Comparison of ENCODE assay signal across 10 mouse cellular contexts in genomic region chr12:55387788-55388465, GRCm38 (mm10). TPM values are rescaled to one million over a fixed set of nuclear protein-coding genes. Genes with fewer than 3 reads are reported as not detected.
DNase-seq lines count a peak whose midpoint lies in the region; ATAC-seq and TF ChIP-seq lines count a peak whose summit lies in the region.
"Had no signal": no experiment of that assay in that cellular context is flagged by ENCODE, and none has a peak within 500 bp of the region (broad histone marks: within the 10 kb centered on the region; RNA-seq: fewer than 3 reads in every experiment).

No protein-coding gene starts in this region.

- no peak for ATAC-seq in liver, embryonic 12.5 days
- ATAC-seq in granulocyte monocyte progenitor cell, adult 5-6 weeks (replicated peaks; ENCODE audit: poor library complexity, severe bottlenecking) = peak; percentile 11

- H3K4me2 ChIP-seq in liver, embryonic 12.5 days = no peak overlapping the region
- H3K4me2 ChIP-seq: heart, embryonic 11.5 days had no signal

- no peaks in the 10 kb centered on the region for H3K9me3 ChIP-seq in liver, embryonic 12.5 days (replicated peaks)
- H3K9me3 ChIP-seq: megakaryocyte, embryonic 14.5 days had no signal

- no peak for TF ChIP-seq CTCF in thymus, adult 2 months (IDR thresholded peaks at IDR 0.05; ENCODE audit: borderline replicate concordance, control insufficient read depth, extremely low read depth, insufficient read depth, low read length, poor library complexity)

- DNase-seq in adrenal gland, adult (ENCODE audit: inconsistent age in 2 of 2, low spot score in 1 of 2) = peak; percentile 40 to 68
- no peak for DNase-seq in adrenal gland, postnatal 4 days (ENCODE audit: low spot score in 2 of 2)
- DNase-seq in liver = no peak
- DNase-seq in thymus, adult 2 months = peak; percentile 75
- DNase-seq in layer of hippocampus, postnatal 36 days = no peak
- no peak for DNase-seq in cerebellum, adult 11-12 months

- H3K27me3 ChIP-seq in liver, embryonic 12.5 days (replicated peaks) = 0 out of 2 replicates have a peak, but pooled peaks cover 5% of the 10 kb centered on the region
- H3K27me3 ChIP-seq in thymus, adult 2 months (ENCODE audit: control insufficient read depth, insufficient read depth, low read length) = no peaks in the 10 kb centered on the region

- peaks cover 30% of the 10 kb centered on the region for H3K4me1 ChIP-seq in liver, embryonic 12.5 days
- H3K4me1 ChIP-seq in thymus, adult 2 months (replicated peaks; ENCODE audit: control insufficient read depth, insufficient read depth, low read length) = peaks cover 70% of the 10 kb centered on the region

- 52% methylated on average over 11 of the region's 11 CpGs for WGBS in liver, embryonic 12.5 days (ENCODE audit: insufficient replicate concordance)
- WGBS in thymus, adult 2 months = 20% methylated on average over 11 of the region's 11 CpGs

- no peak overlapping the region for H3K9ac ChIP-seq in liver, embryonic 12.5 days

- 0 out of 2 replicates have a peak overlapping the region, but pooled peaks have one; percentile 23 for H3K27ac ChIP-seq in liver, embryonic 12.5 days
- peak overlapping the region; percentile 98 for H3K27ac ChIP-seq in thymus, adult 2 months (ENCODE audit: control insufficient read depth, insufficient read depth, low read length)

- TF ChIP-seq POLR2A in thymus, adult 2 months (IDR thresholded peaks at IDR 0.05; ENCODE audit: control insufficient read depth, extremely low read depth, insufficient read depth, low read length, poor library complexity) = no peak

- H3K4me3 ChIP-seq in liver, embryonic 12.5 days = no peak overlapping the region
- H3K4me3 ChIP-seq in thymus, adult 2 months (ENCODE audit: control insufficient read depth, insufficient read depth, low read length) = no peak overlapping the region
- H3K4me3 ChIP-seq: megakaryocyte, embryonic 14.5 days had no signal

- H3K36me3 ChIP-seq in liver, embryonic 12.5 days = no peaks in the 10 kb centered on the region
- H3K36me3 ChIP-seq in thymus, adult 2 months (ENCODE audit: control insufficient read depth, insufficient read depth, low read length) = no peaks in the 10 kb centered on the region

RNA-seq across cellular contexts. Expression of gene Psma6, which starts 3.9 kb away (rescaled TPM):
- 100 to 1,000 TPM; 234 to 258 TPM for total RNA-seq in adrenal gland, postnatal 4 days (2021)
- 282 and 290 TPM in 2 replicates for polyA plus RNA-seq in liver, embryonic 12.5 days (2016; fragmentation: Nextera tagmentation; extraction: Ambion mirVana)
- 302 and 383 TPM in 2 replicates for total RNA-seq in granulocyte monocyte progenitor cell, adult 5-6 weeks (2014; fragmentation: Nextera tagmentation)
- 365 and 381 TPM in 2 replicates for total RNA-seq in granulocyte monocyte progenitor cell, adult 5-6 weeks (2017)
- 74.8 and 92.3 TPM in 2 replicates for polyA plus RNA-seq in thymus, adult 2 months (2012; rRNA removed)
- total RNA-seq in layer of hippocampus, postnatal 36 days (2021) = 100 to 1,000 TPM; 142 to 152 TPM

Comparison
In these comparisons a context has a peak if more than half of its experiments do, and no peak if none do; other contexts are left out.
1. DNase-seq: peak in adrenal gland, adult (2 of 2) and thymus, adult 2 months (single experiment); none in adrenal gland, postnatal 4 days (0 of 2), liver (single experiment), layer of hippocampus, postnatal 36 days (0 of 2) and cerebellum, adult 11-12 months (single experiment).